Mouse (Mus musculus) liver (tissue): Measurements from ENCODE around the gene Ugt1a6a.
"Not testable (repeated sequence)": the region's sequence is repeated elsewhere in the genome, so short reads cannot be mapped to it uniquely, and the experiment has no call there.

Experiments used
- DNase-seq: peaks from one replicate; pipeline ENCODE4 v3.0.0-alpha.2; 2020; ENCODE audit warnings: mixed read lengths

Ugt1a6a gene

DNA sequence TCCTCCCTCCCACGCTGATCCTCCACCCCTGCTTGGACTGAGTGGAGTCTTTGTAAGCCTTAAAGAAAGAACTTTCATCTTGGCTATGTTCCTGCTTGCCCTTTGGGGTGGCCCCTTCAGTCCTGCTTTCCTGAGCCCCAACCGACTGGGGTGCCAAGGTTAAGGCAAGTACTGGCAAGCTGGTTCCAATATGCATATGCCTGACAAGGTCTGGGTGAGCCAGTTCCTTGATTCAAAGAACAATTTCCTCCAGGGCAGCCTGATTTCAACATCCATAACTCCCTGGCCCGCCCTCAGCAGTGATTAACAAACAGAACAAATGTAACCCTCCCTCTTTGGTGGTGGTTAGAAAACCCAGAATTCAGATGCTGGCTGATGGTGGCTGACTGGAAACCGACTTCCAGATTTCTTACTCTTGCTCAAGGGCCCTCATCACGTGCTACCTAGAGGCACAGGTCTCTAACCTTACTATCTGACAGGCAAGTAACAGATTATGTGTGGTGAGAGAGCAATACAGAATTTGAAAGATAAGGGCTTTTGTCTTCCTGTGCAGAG lies at the start of gene Ugt1a6a:
Gene Ugt1a6a (plus strand): TSS at position 353 of the 555 bp plus-strand sequence.
- DNase-seq = not testable (repeated sequence)

DNA sequence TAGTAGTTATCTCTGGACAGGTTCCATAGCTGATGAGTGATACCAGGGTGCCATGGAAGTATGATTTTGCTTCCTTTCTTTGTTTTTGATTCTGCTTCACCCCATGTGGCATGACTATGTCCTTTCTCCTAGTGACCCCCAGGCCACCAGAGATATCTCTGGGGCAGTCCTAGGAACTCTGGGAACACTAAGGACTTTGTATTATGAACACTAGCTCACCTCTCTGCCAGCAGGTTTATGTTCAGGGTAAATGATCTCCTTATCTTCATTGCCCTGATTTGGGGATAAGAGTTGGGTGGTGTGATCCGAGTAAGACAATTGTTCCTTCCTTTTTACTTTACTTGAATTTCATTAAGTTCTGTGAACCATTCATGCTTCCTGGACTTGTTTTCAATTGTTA lies 48.5 kb upstream of the Ugt1a6a start:
- DNase-seq = no peak

DNA sequence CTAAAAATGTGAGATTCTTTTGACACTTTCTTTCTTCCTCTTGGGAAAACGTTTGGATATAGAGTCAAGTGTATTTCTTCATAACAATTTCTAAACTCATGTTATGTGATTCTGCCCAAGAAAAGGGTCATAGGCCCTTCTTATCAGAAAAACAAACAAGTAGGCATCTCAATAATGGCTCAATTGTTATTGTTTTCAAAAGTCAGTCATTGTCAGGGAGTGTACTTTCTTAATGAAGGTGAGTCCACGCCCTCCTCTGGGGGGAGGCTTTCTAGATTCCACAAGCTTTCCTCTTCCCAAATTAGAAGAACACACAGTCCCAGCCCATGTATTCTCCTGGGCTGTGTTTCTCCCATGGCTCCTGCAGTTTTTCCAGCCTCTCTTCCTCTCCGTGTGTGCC lies 47.1 kb upstream of the Ugt1a6a start, which contains the start of gene Ugt1a8:
Gene Ugt1a8 (plus strand): TSS at position 301 of the 400 bp plus-strand sequence.
- no peak for DNase-seq

DNA sequence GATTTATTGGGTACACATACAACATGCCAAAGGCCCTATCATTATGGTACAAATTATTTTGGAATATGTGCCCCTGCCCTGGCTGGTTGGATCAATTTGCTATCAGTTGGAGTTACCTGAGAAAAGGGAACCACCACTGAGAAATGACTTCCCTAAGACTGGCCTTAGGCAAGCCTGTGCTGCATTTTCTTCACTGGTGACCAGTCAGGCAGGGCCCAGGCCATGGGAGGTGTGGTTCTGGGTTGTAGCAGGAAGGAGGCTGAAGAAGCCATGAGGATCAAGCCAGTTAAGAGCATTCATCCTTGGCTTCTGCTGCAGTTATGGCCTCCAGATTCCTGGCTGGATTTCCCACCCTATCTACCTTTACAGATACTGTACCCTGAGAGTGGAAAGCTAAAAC lies 42.3 kb upstream of the Ugt1a6a start:
- peak; percentile 10 for DNase-seq

DNA sequence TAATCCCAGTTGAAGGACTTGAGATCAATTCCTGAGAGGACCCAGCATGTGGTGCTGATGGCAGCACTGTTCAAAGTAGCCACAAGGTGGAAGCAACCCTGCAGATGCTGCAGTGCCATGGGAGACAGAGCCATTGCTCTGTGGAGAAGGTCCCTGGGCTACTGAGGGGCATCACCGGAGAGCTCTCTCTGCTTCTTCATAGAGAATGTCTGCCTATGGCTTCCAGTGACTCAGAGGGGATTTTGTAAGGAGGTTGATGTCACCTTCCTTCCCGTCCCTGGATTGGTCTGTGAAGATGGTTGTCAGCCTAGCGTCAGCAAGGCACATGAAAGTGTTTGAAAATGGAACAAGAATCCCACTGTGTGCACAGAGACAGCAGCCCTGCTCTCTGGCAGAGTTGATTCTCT lies 40.3 kb upstream of the Ugt1a6a start:
- not testable (repeated sequence) for DNase-seq

DNA sequence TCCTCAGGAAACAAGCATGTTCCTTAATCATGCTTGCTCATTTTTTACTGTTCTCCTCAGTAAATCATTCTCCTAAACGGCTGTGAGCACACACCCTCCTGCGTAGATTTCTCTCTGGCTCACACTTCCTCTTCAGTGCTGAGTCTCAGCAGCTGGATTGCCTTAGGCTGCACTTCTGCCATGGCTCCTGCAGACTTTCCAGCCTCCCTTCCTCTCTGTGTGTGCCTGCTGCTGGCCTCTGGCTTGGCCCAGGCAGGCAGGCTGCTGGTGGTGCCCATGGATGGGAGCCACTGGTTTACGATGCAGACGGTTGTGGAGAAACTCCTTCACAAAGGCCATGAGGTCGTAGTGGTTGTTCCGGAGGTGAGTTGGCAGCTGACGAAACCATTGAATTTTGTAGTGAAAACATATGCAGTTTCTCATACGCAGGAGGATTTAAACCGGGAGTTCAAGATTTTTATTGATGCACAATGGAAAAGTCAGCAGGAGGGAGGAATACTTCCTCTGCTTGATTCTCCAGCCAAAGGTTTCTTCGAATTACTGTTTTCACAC lies 39.6 kb upstream of the Ugt1a6a start, which contains the start of gene Ugt1a7c:
Gene Ugt1a7c (plus strand): TSS at position 122 of the 552 bp plus-strand sequence.
- peak; percentile 11 for DNase-seq

DNA sequence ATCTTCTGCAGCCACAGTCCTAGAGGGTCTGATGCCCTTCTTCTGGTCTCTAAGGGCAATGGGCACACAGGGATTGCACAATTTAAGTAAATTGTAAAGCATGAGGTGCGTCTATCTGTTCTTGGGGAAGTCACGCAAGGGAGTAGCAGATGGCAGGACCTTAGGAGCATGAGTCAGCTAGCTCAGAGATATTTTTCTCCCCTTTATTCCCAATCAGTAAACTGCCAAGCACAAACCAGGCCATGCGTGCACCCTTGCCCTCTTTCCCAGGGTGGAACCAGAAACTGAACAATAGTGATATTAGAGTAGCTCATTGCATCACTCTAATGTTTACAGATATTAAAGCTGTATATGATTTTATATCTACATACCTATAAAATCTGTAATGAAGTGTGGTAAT lies 36.1 kb upstream of the Ugt1a6a start:
- DNase-seq = not testable (repeated sequence)

DNA sequence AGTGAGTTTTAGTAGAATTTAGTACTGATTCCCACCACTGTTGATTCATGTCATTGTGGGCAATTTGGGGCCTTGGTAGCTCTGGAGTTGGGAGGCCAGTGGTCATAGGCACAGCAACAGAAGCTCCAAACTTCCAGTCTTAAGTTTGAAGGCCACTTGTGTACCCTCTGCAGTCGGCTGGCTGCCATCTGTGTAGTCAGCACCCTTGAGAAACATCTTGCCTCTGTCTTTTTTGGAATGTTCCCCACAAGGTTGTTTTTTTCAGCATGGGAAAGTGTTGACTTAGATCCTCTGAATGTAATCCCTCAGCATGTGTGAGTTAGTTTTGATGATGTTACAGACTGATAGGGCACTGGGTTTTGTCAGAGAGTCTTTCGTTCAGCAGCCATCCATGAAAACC lies 34.9 kb upstream of the Ugt1a6a start:
- not testable (repeated sequence) for DNase-seq

DNA sequence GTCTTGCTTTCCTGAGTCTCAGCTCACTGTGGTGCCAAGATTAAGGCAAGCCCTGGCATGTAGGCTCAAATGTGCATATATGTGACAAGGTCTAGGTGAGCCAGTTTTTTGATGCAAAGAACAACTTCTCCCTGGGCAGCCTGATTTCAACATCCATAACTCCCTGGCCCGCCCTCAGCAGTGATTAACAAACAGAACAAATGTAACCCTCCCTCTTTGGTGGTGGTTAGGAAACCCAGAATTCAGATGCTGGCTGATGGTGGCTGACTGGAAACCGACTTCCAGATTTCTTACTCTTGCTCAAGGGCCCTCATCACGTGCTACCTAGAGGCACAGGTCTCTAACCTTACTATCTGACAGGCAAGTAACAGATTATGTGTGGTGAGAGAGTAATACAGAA lies 31.6 kb upstream of the Ugt1a6a start, which contains the start of gene Ugt1a6b:
Gene Ugt1a6b (plus strand): TSS at position 234 of the 400 bp plus-strand sequence.
- DNase-seq = not testable (repeated sequence)

DNA sequence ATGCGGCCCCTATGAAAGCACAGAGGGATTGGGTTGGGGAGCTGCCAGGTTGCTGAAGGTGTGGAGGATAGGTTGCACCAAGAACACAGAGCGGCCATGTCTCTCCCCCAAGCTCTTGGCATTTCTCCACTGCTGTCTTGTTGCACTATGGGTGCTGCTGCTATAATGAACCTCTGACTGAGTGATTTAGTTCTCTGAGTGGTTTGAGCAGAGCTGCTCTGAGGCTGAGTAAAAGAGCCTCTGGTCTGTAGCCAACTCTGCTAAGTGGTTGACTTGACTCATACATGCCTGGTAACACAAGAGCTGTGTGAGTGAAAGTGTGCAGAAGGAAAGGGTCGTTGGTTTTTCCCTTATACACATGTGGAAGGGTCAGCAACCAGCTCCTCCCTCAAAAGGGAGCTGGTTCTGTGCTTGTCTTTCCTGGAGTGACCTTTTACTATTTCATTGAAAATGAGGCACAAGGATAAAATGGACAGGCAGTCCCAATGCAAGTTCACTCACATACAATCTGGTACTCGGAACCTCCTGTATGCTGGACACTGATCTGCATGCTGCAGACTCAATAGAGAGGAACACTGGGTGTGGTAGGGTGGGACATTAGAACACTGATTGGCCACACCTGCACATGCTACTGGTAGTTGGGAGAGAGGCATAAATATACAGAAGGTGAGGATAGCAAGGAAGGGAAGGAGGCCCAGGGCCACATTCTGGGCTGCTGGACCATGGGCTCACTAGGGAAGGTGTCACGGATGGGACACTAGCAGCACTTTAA lies 30.7 kb upstream of the Ugt1a6a start:
- not testable (repeated sequence) for DNase-seq

DNA sequence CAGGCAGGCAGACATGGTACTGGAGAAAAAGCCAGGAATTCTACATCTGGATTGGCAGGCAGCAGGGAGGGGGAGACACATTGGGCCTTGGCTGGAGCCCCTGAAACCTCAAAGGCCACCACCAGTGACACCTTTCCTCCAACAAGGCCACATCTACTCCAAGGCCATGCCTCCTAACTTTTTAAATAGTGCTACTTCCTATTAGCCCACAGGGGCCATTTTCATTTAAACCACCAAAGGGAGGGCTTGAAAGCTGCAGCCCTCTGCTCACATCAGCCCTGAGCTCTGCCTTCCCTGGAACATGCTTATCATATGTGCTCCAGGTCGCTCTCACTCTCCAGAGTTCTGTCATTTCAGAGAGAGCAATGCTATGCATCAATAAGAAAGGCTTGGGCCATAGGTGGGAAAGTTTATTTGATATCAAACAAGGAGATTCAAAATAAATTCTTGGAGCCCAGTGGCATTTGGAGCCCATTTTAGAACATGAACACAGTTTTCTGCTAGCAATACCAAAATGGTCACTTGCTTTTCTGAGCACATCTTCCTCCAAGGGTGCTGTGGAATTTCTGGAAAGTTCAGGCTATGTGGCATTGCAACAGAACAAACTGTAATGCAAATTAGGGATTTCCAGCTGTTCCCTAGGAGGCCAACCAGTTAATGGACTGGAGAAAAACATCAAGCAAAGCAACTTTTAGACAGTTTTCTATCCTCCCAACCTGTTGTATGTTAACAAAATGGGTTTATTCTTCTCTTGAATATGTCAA lies 29.8 kb upstream of the Ugt1a6a start:
- DNase-seq = no peak

DNA sequence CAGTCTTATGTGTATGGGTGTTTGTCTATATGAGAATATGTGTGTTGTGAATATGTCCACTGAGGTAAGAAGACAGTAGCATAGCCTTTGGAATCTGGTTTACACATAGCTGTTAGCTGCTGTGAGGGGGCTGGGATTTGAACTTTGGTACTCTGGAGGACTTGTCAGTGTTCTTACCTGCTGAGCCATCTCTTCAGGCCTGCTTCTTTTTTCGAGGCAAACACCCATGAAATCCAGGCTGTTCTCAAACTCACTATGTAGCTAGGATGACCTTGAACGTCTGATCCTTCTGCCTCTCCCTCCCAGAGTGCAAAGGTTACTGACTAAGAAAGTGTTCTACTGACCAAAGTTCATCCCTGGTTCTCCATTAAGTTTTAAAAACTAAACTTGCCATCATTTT lies 29.0 kb upstream of the Ugt1a6a start:
- no peak for DNase-seq

DNA sequence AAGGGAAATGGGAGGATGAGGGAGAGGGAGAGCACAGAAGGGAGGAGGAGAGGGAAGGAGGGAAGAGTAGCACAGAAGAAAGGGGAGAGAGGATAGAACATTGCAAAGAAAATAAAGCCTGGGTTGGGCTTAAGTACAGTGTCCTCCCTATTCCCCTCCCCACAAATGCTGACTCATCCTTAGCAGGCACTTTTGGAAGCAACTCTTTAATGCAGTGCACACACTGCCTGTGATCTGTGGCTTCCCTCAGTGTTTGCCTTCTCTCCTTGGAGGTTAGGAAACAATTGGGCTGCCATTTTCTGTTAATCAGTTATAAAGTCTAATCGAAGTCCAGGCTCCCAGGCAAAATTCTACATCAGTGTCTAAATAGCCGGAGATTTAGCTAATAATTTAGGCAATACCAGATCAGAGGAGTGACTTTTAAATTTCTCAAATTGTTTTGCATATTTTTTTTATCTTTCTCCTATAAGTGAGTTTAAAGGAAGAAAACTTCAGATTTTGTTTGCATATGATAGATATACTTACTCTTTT lies 25.5 kb upstream of the Ugt1a6a start:
- not testable (repeated sequence) for DNase-seq

DNA sequence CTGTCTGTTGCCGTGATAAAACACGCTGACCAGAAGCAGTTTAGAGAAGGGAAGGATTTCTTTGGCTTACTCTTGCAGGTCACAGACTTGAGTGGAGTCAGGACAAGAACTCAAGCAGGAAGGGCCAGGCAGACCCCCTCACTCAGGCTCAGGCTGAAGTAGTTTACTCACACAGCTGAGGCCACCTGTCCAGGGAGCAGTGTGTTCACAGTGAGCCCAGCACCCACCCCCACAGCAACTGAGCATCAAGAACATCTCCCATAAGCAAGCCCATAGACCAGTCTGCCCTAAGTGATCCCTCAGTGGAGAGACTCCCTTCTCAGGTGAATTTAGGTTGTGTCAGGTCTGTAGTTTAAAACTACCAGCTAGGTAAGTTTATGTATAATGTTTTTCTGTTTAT lies 25.0 kb upstream of the Ugt1a6a start:
- DNase-seq = not testable (repeated sequence)

DNA sequence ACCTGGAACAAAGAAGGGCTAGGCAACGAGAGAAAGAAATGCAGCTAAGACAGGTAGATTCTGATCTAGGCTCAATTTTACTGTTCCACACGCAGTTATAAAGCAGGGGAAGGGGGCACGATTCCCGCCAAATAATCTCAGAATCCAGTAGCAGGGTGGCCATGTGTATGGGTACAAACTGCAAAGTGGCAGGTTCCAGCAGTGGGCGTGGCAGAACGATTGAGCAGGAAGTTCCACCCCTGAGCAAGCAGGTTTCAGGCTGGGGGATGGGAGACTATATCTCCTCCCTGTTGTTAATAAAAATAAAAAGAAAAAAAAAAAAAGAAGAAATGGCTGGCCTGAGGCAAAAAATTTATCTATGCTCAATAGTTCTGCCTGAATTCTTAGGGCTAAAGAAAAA lies 21.8 kb upstream of the Ugt1a6a start:
- DNase-seq = not testable (repeated sequence)

DNA sequence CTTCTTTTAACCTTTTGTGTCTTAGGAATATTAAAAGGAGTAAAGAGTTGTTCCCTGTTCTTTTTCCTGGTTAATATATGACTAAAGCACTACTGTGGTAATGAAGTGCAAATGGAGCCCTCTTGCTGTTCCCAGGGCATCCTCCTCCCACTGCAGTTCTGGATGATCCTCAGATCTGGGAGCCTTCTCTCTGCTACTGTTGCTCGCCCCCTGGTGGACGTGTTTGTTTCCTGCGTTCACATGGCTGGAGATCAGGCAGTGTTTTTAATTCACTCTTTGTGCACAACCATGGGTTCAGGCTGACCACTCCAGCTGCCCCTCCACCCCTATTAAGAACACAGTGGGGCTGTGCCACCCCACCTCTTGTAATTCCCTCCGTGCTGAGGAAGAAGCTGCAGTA lies 14.1 kb upstream of the Ugt1a6a start:
- not testable (repeated sequence) for DNase-seq

DNA sequence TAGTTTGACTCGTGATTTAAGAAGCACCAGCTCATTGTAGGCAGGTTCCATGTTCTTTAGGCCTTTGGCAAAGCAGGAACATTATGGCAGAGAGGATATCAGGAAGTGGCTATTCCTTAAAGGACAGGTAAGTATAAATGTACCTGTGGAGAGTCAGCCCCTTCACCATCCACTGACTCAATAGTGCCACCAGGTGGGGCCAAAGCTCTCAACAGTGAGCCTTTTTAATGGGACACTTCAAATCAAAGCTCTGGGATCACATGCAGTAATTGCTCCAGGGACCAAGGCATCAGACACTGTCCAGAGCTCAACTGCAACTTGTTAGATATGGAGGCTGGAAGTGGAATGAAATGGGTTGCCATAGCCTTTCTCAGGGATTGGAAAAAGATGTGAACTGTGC lies 13.1 kb upstream of the Ugt1a6a start:
- peak; percentile 15 for DNase-seq

DNA sequence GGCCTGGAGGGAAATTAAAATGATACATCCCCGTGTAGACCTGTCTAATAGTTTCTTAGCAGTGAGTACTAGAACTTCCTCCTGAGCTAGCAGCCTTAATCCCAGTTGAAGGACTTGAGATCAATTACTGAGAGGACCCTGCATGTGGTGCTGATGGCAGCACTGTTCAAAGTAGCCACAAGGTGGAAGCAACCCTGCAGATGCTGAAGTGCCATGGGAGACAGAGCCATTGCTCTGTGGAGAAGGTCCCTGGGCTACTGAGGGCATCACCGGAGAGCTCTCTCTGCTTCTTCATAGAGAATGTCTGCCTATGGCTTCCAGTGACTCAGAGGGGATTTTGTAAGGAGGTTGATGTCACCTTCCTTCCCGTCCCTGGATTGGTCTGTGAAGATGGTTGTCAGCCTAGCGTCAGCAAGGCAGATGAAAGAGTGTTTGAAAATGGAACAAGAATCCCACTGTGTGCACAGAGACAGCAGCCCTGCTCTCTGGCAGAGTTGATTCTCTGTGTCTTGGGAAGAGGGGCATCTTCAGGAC lies 8.7 kb upstream of the Ugt1a6a start:
- DNase-seq = not testable (repeated sequence)

DNA sequence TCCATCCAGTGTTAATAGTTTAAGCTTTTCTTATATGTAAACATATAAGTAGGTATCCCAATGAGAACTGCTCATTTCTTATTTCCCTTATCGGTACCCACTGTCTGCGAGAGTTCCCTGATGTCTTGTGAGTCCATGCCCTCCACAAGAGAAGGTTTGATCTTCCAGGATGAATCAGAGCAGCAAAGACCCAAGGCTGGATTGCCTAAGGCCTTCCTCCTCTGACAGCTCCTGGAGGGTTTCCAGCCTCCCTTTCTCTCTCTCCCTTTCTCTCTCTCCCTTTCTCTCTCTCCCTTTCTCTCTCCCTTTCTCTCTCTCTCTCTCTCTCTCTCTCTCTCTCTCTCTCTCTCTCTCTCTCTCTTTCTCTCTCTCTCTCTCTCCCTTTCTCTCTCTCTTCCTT lies 5.5 kb upstream of the Ugt1a6a start:
- not testable (repeated sequence) for DNase-seq

DNA sequence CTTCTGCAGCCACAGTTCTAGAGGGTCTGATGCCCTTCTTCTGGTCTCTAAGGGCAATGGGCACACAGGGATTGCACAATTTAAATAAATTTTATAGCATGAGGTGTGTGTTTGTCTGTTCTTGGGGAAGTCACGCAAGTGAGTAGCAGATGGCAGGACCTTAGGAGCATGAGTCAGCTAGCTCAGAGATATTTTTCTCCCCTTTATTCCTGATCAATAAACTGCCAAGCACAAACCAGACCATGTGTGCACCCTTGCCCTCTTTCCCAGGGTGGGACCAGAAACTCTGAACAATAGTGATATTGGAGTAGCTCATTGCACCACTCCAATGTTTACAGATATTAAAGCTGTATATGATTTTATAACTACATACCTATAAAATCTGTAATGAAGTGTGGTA lies 4.4 kb upstream of the Ugt1a6a start:
- not testable (repeated sequence) for DNase-seq

DNA sequence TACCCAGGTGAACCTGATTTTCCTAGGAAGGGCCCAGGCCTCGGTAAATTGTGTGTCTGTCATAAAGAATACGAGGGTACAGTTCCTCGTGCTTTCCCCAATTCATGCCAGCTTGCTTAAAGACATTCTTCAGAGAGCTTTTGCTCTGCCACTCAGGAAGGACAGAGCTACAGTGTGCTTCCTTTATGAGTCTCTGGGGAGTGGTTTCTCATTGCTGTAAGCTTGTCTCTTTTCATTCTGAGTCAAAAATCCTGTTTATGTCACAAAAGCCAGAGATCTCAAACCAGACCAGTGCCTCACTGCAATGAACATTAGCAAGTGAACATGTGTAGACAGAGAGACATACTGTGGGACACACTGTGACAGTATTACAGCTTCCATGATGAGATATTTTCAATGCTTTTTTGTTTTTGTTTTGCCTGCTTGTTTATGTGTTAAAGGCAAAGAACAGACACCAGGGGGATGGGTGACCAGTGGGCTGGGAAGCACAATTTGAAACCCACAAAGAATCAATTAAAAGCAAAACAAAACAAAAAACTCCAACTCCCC lies 627 bp upstream of the Ugt1a6a start:
- no peak for DNase-seq

DNA sequence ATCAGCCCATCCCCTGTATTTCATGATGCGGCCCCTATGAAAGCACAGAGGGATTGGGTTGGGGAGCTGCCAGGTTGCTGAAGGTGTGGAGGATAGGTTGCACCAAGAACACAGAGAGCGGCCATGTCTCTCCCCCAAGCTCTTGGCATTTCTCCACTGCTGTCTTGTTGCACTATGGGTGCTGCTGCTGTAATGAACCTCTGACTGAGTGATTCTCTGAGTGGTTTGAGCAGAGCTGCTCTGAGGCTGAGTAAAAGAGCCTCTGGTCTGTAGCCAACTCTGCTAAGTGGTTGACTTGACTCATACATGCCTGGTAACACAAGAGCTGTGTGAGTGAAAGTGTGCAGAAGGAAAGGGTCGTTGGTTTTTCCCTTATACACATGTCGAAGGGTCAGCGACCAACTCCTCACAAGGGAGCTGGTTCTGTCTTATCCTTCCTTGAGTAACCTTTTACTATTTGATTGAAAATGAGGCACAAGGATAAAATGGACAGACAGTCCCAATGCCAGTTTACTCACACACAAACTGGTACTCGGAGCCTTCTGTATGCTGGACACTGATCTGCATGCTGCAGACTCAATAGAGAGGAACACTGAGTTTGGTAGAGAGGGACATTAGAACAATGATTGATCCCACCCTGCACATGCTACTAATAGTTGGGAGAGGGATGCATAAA lies 758 bp downstream of the Ugt1a6a start:
- not testable (repeated sequence) for DNase-seq
